Mouse (Mus musculus) olfactory bulb, adult 2 months (tissue): ENCODE measurements around the gene Nrbf2.

Source experiments
- CTCF ChIP-seq: fragments of 200-500 bp; IDR thresholded peaks from 2 replicates; pipeline ENCODE4 v1.5.1; 2012; ENCODE audit warnings: low read depth, mild to moderate bottlenecking, low read length, moderate library complexity; ENCODE audit not compliant: insufficient read depth
- POLR2A ChIP-seq: fragments of 200-500 bp; IDR thresholded peaks from 2 replicates; pipeline ENCODE4 v1.6.1; 2012; ENCODE audit warnings: mild to moderate bottlenecking, low read depth, low read length, moderate library complexity; ENCODE audit not compliant: insufficient read depth

DNA sequence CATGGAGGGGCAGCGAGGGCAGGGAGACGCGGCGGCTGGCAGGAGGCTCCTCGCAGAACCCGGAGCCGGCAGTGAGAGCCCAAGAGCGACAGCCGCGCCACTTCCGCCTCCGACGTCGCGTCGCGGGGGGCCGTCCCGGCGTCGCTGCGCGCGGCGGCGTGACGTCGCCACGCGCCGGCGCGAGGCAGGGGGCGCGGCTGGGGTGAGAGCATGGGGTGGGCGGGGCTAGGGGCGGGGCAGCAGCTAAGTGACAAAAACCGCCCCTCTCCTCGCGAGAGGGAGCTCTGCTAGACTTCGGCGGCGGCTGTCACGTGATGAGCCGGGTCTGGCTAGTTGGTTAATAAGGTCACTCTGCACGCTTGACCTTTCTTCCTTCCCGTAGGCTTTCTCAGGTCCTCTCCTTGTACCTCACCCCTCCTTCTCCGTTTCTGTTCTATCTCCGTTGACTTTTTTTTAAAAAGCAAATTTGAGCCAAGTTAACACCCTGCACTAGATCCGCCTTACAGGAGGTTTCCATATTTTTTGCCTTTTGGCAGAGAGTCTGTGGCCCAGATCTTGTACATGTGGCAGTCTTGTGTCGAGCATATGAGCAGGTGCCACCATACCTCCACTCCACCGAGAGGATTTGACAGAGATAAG is at the start of gene Nrbf2:
- TF ChIP-seq CTCF: no peak
- 0 out of 2 replicates have a peak, but pooled peaks have one; percentile 13 for TF ChIP-seq POLR2A
